Mouse (Mus musculus): ENCODE data around the gene Dazl. TPM values are rescaled to one million over a fixed set of nuclear protein-coding genes. Genes with fewer than 3 reads are reported as not detected.

Gene Dazl
- polyA plus RNA-seq, 1 experiment, result 0.25 TPM

GRCm38 (mm10) chr17:50235943-50236701 is 57.3 kb downstream of the Dazl start:
- DNase-seq, result peak in 1 of 2 experiments; percentile 6
- TF ChIP-seq POLR2A (IDR thresholded peaks at IDR 0.05; ENCODE audit: borderline replicate concordance, insufficient read depth, low read length), result no peak
- no peak for TF ChIP-seq CTCF (IDR thresholded peaks at IDR 0.05; ENCODE audit: borderline replicate concordance, insufficient read depth, low read depth, low read length)
- H3K27ac ChIP-seq (ENCODE audit: insufficient read depth, low read length), result no peak overlapping the region
- no peaks in the 10 kb centered on the region for H3K27me3 ChIP-seq (ENCODE audit: control insufficient read depth, insufficient read depth, low read length)
- no peak overlapping the region for H3K4me3 ChIP-seq (replicated peaks; ENCODE audit: insufficient read depth, low read depth, low read length)
- 80% methylated on average over 13 of the region's 13 CpGs for WGBS
- peaks cover 4% of the 10 kb centered on the region; the same call in 1 of the 2 replicates for H3K4me1 ChIP-seq (ENCODE audit: control insufficient read depth, insufficient read depth, low read length)

GRCm38 (mm10) chr17:50233956-50234355 is 59.5 kb downstream of the Dazl start:
- no peak for DNase-seq
- H3K4me1 ChIP-seq (ENCODE audit: control insufficient read depth, insufficient read depth, low read length), result peaks cover 4% of the 10 kb centered on the region; the same call in 1 of the 2 replicates
- no peak overlapping the region for H3K27ac ChIP-seq (ENCODE audit: insufficient read depth, low read length)
- H3K27me3 ChIP-seq (ENCODE audit: control insufficient read depth, insufficient read depth, low read length), result no peaks in the 10 kb centered on the region
- 81% methylated on average over 5 of the region's 5 CpGs for WGBS
- no peak overlapping the region for H3K4me3 ChIP-seq (replicated peaks; ENCODE audit: insufficient read depth, low read depth, low read length)
- TF ChIP-seq CTCF (IDR thresholded peaks at IDR 0.05; ENCODE audit: borderline replicate concordance, insufficient read depth, low read depth, low read length), result no peak
- no peak for TF ChIP-seq POLR2A (IDR thresholded peaks at IDR 0.05; ENCODE audit: borderline replicate concordance, insufficient read depth, low read length)

- Histone ChIP-seq H3K4me1 (ENCODE audit: control insufficient read depth, insufficient read depth, low read length) (peaks cover 4% of the 10 kb centered on the region; the same call in 1 of the 2 replicates), H3K27ac (ENCODE audit: insufficient read depth, low read length) (no peak overlapping the region), H3K27me3 (ENCODE audit: control insufficient read depth, insufficient read depth, low read length) (no peaks in the 10 kb centered on the region), H3K4me3 (replicated peaks; ENCODE audit: insufficient read depth, low read depth, low read length) (no peak overlapping the region)
- 63% methylated on average over 11 of the region's 11 CpGs for WGBS
- peak in 1 of 2 experiments; percentile 10 for DNase-seq
- TF ChIP-seq POLR2A (IDR thresholded peaks at IDR 0.05; ENCODE audit: borderline replicate concordance, insufficient read depth, low read length) (no peak), CTCF (IDR thresholded peaks at IDR 0.05; ENCODE audit: borderline replicate concordance, insufficient read depth, low read depth, low read length) (no peak)
Observed at GRCm38 (mm10) chr17:50232821-50233220, 60.6 kb downstream of the Dazl start.

- Histone ChIP-seq H3K27me3 (ENCODE audit: control insufficient read depth, insufficient read depth, low read length) (no peaks in the 10 kb centered on the region), H3K4me1 (ENCODE audit: control insufficient read depth, insufficient read depth, low read length) (peaks cover 4% of the 10 kb centered on the region; the same call in 1 of the 2 replicates), H3K4me3 (replicated peaks; ENCODE audit: insufficient read depth, low read depth, low read length) (no peak overlapping the region), H3K27ac (ENCODE audit: insufficient read depth, low read length) (no peak overlapping the region)
- TF ChIP-seq POLR2A (IDR thresholded peaks at IDR 0.05; ENCODE audit: borderline replicate concordance, insufficient read depth, low read length), result no peak
- TF ChIP-seq CTCF (IDR thresholded peaks at IDR 0.05; ENCODE audit: borderline replicate concordance, insufficient read depth, low read depth, low read length), result no peak
- DNase-seq, result no peak
- WGBS, result 96% methylated on average over 8 of the region's 8 CpGs
Observed at GRCm38 (mm10) chr17:50231206-50231605, 62.2 kb downstream of the Dazl start.

GRCm38 (mm10) chr17:50229534-50229933 is 63.9 kb downstream of the Dazl start:
- 40% methylated on average over 4 of the region's 4 CpGs for whole genome bisulfite sequencing
- TF ChIP-seq POLR2A (IDR thresholded peaks at IDR 0.05; ENCODE audit: borderline replicate concordance, insufficient read depth, low read length), result no peak
- no peak for TF ChIP-seq CTCF (IDR thresholded peaks at IDR 0.05; ENCODE audit: borderline replicate concordance, insufficient read depth, low read depth, low read length)
- peaks cover 4% of the 10 kb centered on the region; the same call in 1 of the 2 replicates for H3K4me1 ChIP-seq (ENCODE audit: control insufficient read depth, insufficient read depth, low read length)
- H3K4me3 ChIP-seq (replicated peaks; ENCODE audit: insufficient read depth, low read depth, low read length), result no peak overlapping the region
- DNase-seq, result no peak
- H3K27ac ChIP-seq (ENCODE audit: insufficient read depth, low read length), result no peak overlapping the region
- H3K27me3 ChIP-seq (ENCODE audit: control insufficient read depth, insufficient read depth, low read length), result no peaks in the 10 kb centered on the region

Other genes starting within 250 kb of the Dazl start
- gene Rftn1, start 103.0 kb downstream of the Dazl start, polyA plus RNA-seq (2012; rRNA removed), result 13.7 and 16.8 TPM in 2 replicates
- 24.7 and 26.5 TPM in 2 replicates for gene Plcl2, start 215.8 kb upstream of the Dazl start, polyA plus RNA-seq (2012; rRNA removed)

All from cerebellum, adult 2 months (tissue).